Mouse (Mus musculus): ENCODE data around the gene Cd151. TPM values are rescaled to one million over a fixed set of nuclear protein-coding genes. Genes with fewer than 3 reads are reported as not detected.

The Cd151 gene
- polyA plus RNA-seq, 1 experiment from 2014 or later = 57.9 TPM

GRCm38 (mm10) chr7:141477578-141478269 lies 10.5 kb downstream of the Cd151 start:
- DNase-seq (ENCODE audit: low spot score) (no peak), ATAC-seq (ENCODE audit: low FRiP score) (no peak)
- no peaks in the 10 kb centered on the region for H3K36me3 ChIP-seq (ENCODE audit: control insufficient read depth, insufficient read depth, low read length)
- H3K4me3 ChIP-seq (ENCODE audit: low read depth, low read length) = no peak overlapping the region
- H3K27ac ChIP-seq (ENCODE audit: low read depth, low read length) = no peak overlapping the region
- peaks cover 17% of the 10 kb centered on the region for H3K27me3 ChIP-seq (ENCODE audit: control insufficient read depth, insufficient read depth, low read length)
- H3K9ac ChIP-seq (ENCODE audit: low read depth, low read length) = no peak overlapping the region
- WGBS = 65% methylated on average over 4 of the region's 4 CpGs
- peaks cover 9% of the 10 kb centered on the region; the same call in 1 of the 2 replicates for H3K4me1 ChIP-seq (replicated peaks; ENCODE audit: control insufficient read depth, insufficient read depth, low read length)
- no peak overlapping the region for H3K4me2 ChIP-seq (replicated peaks; ENCODE audit: low read depth, low read length)
- H3K9me3 ChIP-seq (ENCODE audit: control insufficient read depth, low read length) = no peaks in the 10 kb centered on the region

- H3K4me2 ChIP-seq (replicated peaks; ENCODE audit: low read depth, low read length) = no peak overlapping the region
- H3K36me3 ChIP-seq (ENCODE audit: control insufficient read depth, insufficient read depth, low read length) = no peaks in the 10 kb centered on the region
- no peaks in the 10 kb centered on the region for H3K9me3 ChIP-seq (ENCODE audit: control insufficient read depth, low read length)
- ATAC-seq (ENCODE audit: low FRiP score) (no peak), DNase-seq (ENCODE audit: low spot score) (no peak)
- no peak overlapping the region for H3K4me3 ChIP-seq (ENCODE audit: low read depth, low read length)
- WGBS = 80% methylated on average over 5 of the region's 5 CpGs
- H3K4me1 ChIP-seq (replicated peaks; ENCODE audit: control insufficient read depth, insufficient read depth, low read length) = peaks cover 9% of the 10 kb centered on the region; the same call in 1 of the 2 replicates
- no peak overlapping the region for H3K9ac ChIP-seq (ENCODE audit: low read depth, low read length)
- peaks cover 23% of the 10 kb centered on the region for H3K27me3 ChIP-seq (ENCODE audit: control insufficient read depth, insufficient read depth, low read length)
- no peak overlapping the region for H3K27ac ChIP-seq (ENCODE audit: low read depth, low read length)
Observed at GRCm38 (mm10) chr7:141478270-141478748, 11.1 kb downstream of the Cd151 start.

- Histone ChIP-seq H3K27ac (ENCODE audit: low read depth, low read length) (no peak overlapping the region), H3K27me3 (ENCODE audit: control insufficient read depth, insufficient read depth, low read length) (peaks cover 23% of the 10 kb centered on the region), H3K9ac (ENCODE audit: low read depth, low read length) (no peak overlapping the region), H3K4me3 (ENCODE audit: low read depth, low read length) (peak overlapping the region; percentile 62), H3K4me2 (replicated peaks; ENCODE audit: low read depth, low read length) (peak overlapping the region; percentile 99), H3K36me3 (ENCODE audit: control insufficient read depth, insufficient read depth, low read length) (no peaks in the 10 kb centered on the region), H3K9me3 (ENCODE audit: control insufficient read depth, low read length) (no peaks in the 10 kb centered on the region), H3K4me1 (replicated peaks; ENCODE audit: control insufficient read depth, insufficient read depth, low read length) (peaks cover 5% of the 10 kb centered on the region; the same call in 1 of the 2 replicates)
- peak; percentile 82 for DNase-seq (ENCODE audit: low spot score)
- ATAC-seq (ENCODE audit: low FRiP score) = peak; percentile 36; the same call in 1 of the 2 replicates
- 12% methylated on average over 10 of the region's 10 CpGs for WGBS
Observed at GRCm38 (mm10) chr7:141480842-141481497, 13.8 kb downstream of the Cd151 start.

- WGBS = under 1% methylated on average over 68 of the region's 81 CpGs
- Histone ChIP-seq H3K4me1 (replicated peaks; ENCODE audit: control insufficient read depth, insufficient read depth, low read length) (peaks cover 5% of the 10 kb centered on the region; the same call in 1 of the 2 replicates), H3K4me3 (ENCODE audit: low read depth, low read length) (peak overlapping the region; percentile 62)
Observed at GRCm38 (mm10) chr7:141481498-141482401, 14.6 kb downstream of the Cd151 start.

GRCm38 (mm10) chr7:141482531-141483024 lies 15.4 kb downstream of the Cd151 start:
- 7% methylated on average over 11 of the region's 11 CpGs for WGBS
- Histone ChIP-seq H3K4me2 (replicated peaks; ENCODE audit: low read depth, low read length) (peak overlapping the region; percentile 99), H3K36me3 (ENCODE audit: control insufficient read depth, insufficient read depth, low read length) (no peaks in the 10 kb centered on the region), H3K27me3 (ENCODE audit: control insufficient read depth, insufficient read depth, low read length) (peaks cover 14% of the 10 kb centered on the region), H3K9ac (ENCODE audit: low read depth, low read length) (peak overlapping the region; percentile 62), H3K27ac (ENCODE audit: low read depth, low read length) (peak overlapping the region; percentile 17; the same call in 1 of the 2 replicates), H3K4me3 (ENCODE audit: low read depth, low read length) (peak overlapping the region; percentile 62), H3K4me1 (replicated peaks; ENCODE audit: control insufficient read depth, insufficient read depth, low read length) (peaks cover 5% of the 10 kb centered on the region; the same call in 1 of the 2 replicates), H3K9me3 (ENCODE audit: control insufficient read depth, low read length) (no peaks in the 10 kb centered on the region)
- DNase-seq (ENCODE audit: low spot score) (no peak), ATAC-seq (ENCODE audit: low FRiP score) (0 out of 2 replicates have a peak, but pooled peaks have one; percentile 4)

More at GRCm38 (mm10) chr7:141481498-141482401, 14.6 kb downstream of the Cd151 start:
- Histone ChIP-seq H3K9me3 (ENCODE audit: control insufficient read depth, low read length) (no peaks in the 10 kb centered on the region), H3K4me2 (replicated peaks; ENCODE audit: low read depth, low read length) (peak overlapping the region; percentile 99), H3K9ac (ENCODE audit: low read depth, low read length) (peak overlapping the region; percentile 62), H3K27ac (ENCODE audit: low read depth, low read length) (peak overlapping the region; percentile 17; the same call in 1 of the 2 replicates), H3K27me3 (ENCODE audit: control insufficient read depth, insufficient read depth, low read length) (peaks cover 16% of the 10 kb centered on the region), H3K36me3 (ENCODE audit: control insufficient read depth, insufficient read depth, low read length) (no peaks in the 10 kb centered on the region)
- ATAC-seq (ENCODE audit: low FRiP score) = peak; percentile 69
- peak; percentile 77 for DNase-seq (ENCODE audit: low spot score)

- Histone ChIP-seq H3K36me3 (ENCODE audit: control insufficient read depth, insufficient read depth, low read length) (no peaks in the 10 kb centered on the region), H3K4me2 (replicated peaks; ENCODE audit: low read depth, low read length) (no peak overlapping the region), H3K27me3 (ENCODE audit: control insufficient read depth, insufficient read depth, low read length) (peaks cover 14% of the 10 kb centered on the region), H3K9me3 (ENCODE audit: control insufficient read depth, low read length) (no peaks in the 10 kb centered on the region), H3K4me3 (ENCODE audit: low read depth, low read length) (peak overlapping the region; percentile 62; the same call in 1 of the 2 replicates), H3K9ac (ENCODE audit: low read depth, low read length) (no peak overlapping the region), H3K27ac (ENCODE audit: low read depth, low read length) (no peak overlapping the region), H3K4me1 (replicated peaks; ENCODE audit: control insufficient read depth, insufficient read depth, low read length) (peaks cover 5% of the 10 kb centered on the region; the same call in 1 of the 2 replicates)
- ATAC-seq (ENCODE audit: low FRiP score) (no peak), DNase-seq (ENCODE audit: low spot score) (no peak)
- WGBS = 78% methylated on average over 6 of the region's 6 CpGs
Observed at GRCm38 (mm10) chr7:141483114-141483653, 16.0 kb downstream of the Cd151 start.

- 65% methylated on average over 5 of the region's 5 CpGs for WGBS
- no peak overlapping the region for H3K9ac ChIP-seq (ENCODE audit: low read depth, low read length)
- H3K4me3 ChIP-seq (ENCODE audit: low read depth, low read length) = no peak overlapping the region
- peaks cover 5% of the 10 kb centered on the region; the same call in 1 of the 2 replicates for H3K4me1 ChIP-seq (replicated peaks; ENCODE audit: control insufficient read depth, insufficient read depth, low read length)
- ATAC-seq (ENCODE audit: low FRiP score) = no peak
- H3K4me2 ChIP-seq (replicated peaks; ENCODE audit: low read depth, low read length) = no peak overlapping the region
- H3K27ac ChIP-seq (ENCODE audit: low read depth, low read length) = no peak overlapping the region
- peaks cover 14% of the 10 kb centered on the region for H3K27me3 ChIP-seq (ENCODE audit: control insufficient read depth, insufficient read depth, low read length)
- no peaks in the 10 kb centered on the region for H3K36me3 ChIP-seq (ENCODE audit: control insufficient read depth, insufficient read depth, low read length)
- no peaks in the 10 kb centered on the region for H3K9me3 ChIP-seq (ENCODE audit: control insufficient read depth, low read length)
- DNase-seq (ENCODE audit: low spot score) = no peak
Observed at GRCm38 (mm10) chr7:141484186-141485120, 17.3 kb downstream of the Cd151 start.

Data from hindbrain, embryonic 11.5 days (tissue).